ENCODE assay signal across 22 mouse cellular contexts in genomic region chr2:115542401-115543123, GRCm38 (mm10). TPM values are rescaled to one million over a fixed set of nuclear protein-coding genes. Genes with fewer than 3 reads are reported as not detected.
DNase-seq lines count a peak whose midpoint lies in the region; ATAC-seq and TF ChIP-seq lines count a peak whose summit lies in the region.
"Had no signal": no experiment of that assay in that cellular context is flagged by ENCODE, and none has a peak within 500 bp of the region (broad histone marks: within the 10 kb centered on the region; RNA-seq: fewer than 3 reads in every experiment).

No protein-coding gene starts in this region.

- H3K27ac ChIP-seq in kidney, postnatal 0 days = no peak overlapping the region
- no peak overlapping the region for H3K27ac ChIP-seq in embryonic facial prominence, embryonic 14.5 days (replicated peaks; ENCODE audit: low read depth, low read length)
- H3K27ac ChIP-seq in limb, embryonic 13.5 days = no peak overlapping the region
- no peak overlapping the region for H3K27ac ChIP-seq in neural tube, embryonic 15.5 days (replicated peaks)
- H3K27ac ChIP-seq: heart, adult 2 months; hindbrain, postnatal 0 days; midbrain, embryonic 10.5 days; neural tube, embryonic 12.5 days had no signal

- TF ChIP-seq CTCF in kidney, postnatal 0 days (IDR thresholded peaks at IDR 0.05; ENCODE audit: low read depth) = no peak

- WGBS in kidney, postnatal 0 days = 29% methylated on average over 11 of the region's 11 CpGs
- 41% methylated on average over 11 of the region's 11 CpGs for WGBS in embryonic facial prominence, embryonic 14.5 days
- WGBS in limb, embryonic 13.5 days = 16% methylated on average over 11 of the region's 11 CpGs
- 51% methylated on average over 11 of the region's 11 CpGs for WGBS in neural tube, embryonic 15.5 days

- peaks cover 6% of the 10 kb centered on the region; the same call in 1 of the 2 replicates for H3K4me1 ChIP-seq in kidney, postnatal 0 days (replicated peaks; ENCODE audit: insufficient read depth, low read length)
- no peaks in the 10 kb centered on the region for H3K4me1 ChIP-seq in embryonic facial prominence, embryonic 14.5 days (ENCODE audit: control insufficient read depth, insufficient read depth, low read length)
- H3K4me1 ChIP-seq in limb, embryonic 13.5 days = peaks cover 18% of the 10 kb centered on the region
- peaks cover 12% of the 10 kb centered on the region for H3K4me1 ChIP-seq in neural tube, embryonic 15.5 days

- DNase-seq in kidney, postnatal 0 days (ENCODE audit: low spot score) = peak; percentile 64
- no peak for DNase-seq in kidney, adult 18-20 months
- peak; percentile 13 for DNase-seq in embryonic facial prominence, embryonic 14.5 days (ENCODE audit: low spot score)
- no peak for DNase-seq in urinary bladder, postnatal 36 days (ENCODE audit: low spot score in 2 of 2)
- DNase-seq: adrenal gland, adult 8-10 months; cerebellum, adult 8-10 months; gastrocnemius, postnatal 10 days; heart, adult 2 months; heart, postnatal 4 days; kidney, adult 11 months; layer of hippocampus, postnatal 36 days; lung, adult 2 months; right cerebral cortex, postnatal 25 days; thymus, adult 2 months had no signal

- H3K36me3 ChIP-seq in kidney, postnatal 0 days (ENCODE audit: insufficient read depth, low read length) = no peaks in the 10 kb centered on the region
- no peaks in the 10 kb centered on the region for H3K36me3 ChIP-seq in embryonic facial prominence, embryonic 14.5 days (ENCODE audit: control insufficient read depth, insufficient read depth, low read length)
- H3K36me3 ChIP-seq in limb, embryonic 13.5 days = no peaks in the 10 kb centered on the region
- no peaks in the 10 kb centered on the region for H3K36me3 ChIP-seq in neural tube, embryonic 15.5 days
- H3K36me3 ChIP-seq: midbrain, embryonic 10.5 days; neural tube, embryonic 12.5 days had no signal

- H3K4me3 ChIP-seq in kidney, postnatal 0 days (replicated peaks; ENCODE audit: low read depth, low read length) = no peak overlapping the region
- no peak overlapping the region for H3K4me3 ChIP-seq in embryonic facial prominence, embryonic 14.5 days (ENCODE audit: low read depth, low read length)
- H3K4me3 ChIP-seq in limb, embryonic 13.5 days = no peak overlapping the region
- no peak overlapping the region for H3K4me3 ChIP-seq in neural tube, embryonic 15.5 days (replicated peaks)
- H3K4me3 ChIP-seq: heart, adult 2 months; midbrain, embryonic 10.5 days; neural tube, embryonic 12.5 days had no signal

- no peaks in the 10 kb centered on the region for H3K27me3 ChIP-seq in kidney, postnatal 0 days (ENCODE audit: insufficient read depth, low read length)
- H3K27me3 ChIP-seq in embryonic facial prominence, embryonic 14.5 days (replicated peaks; ENCODE audit: control insufficient read depth, insufficient read depth, low read length) = no peaks in the 10 kb centered on the region
- H3K27me3 ChIP-seq in limb, embryonic 13.5 days = 0 out of 2 replicates have a peak, but pooled peaks cover 5% of the 10 kb centered on the region
- H3K27me3 ChIP-seq in neural tube, embryonic 15.5 days (replicated peaks) = peaks cover 3% of the 10 kb centered on the region; the same call in 1 of the 2 replicates
- H3K27me3 ChIP-seq: neural tube, embryonic 12.5 days; Patski had no signal

- H3K9ac ChIP-seq in kidney, postnatal 0 days (ENCODE audit: low read depth, low read length) = no peak overlapping the region
- H3K9ac ChIP-seq in embryonic facial prominence, embryonic 14.5 days (ENCODE audit: low read depth, low read length) = no peak overlapping the region
- H3K9ac ChIP-seq in limb, embryonic 13.5 days = no peak overlapping the region
- H3K9ac ChIP-seq in neural tube, embryonic 15.5 days (replicated peaks) = no peak overlapping the region
- H3K9ac ChIP-seq: neural tube, embryonic 12.5 days had no signal

- peak overlapping the region; percentile 27; the same call in 1 of the 2 replicates for H3K4me2 ChIP-seq in kidney, postnatal 0 days (ENCODE audit: low read length)
- no peak overlapping the region for H3K4me2 ChIP-seq in embryonic facial prominence, embryonic 14.5 days (ENCODE audit: low read depth, low read length)
- H3K4me2 ChIP-seq in limb, embryonic 13.5 days (replicated peaks) = peak overlapping the region; percentile 42
- H3K4me2 ChIP-seq in neural tube, embryonic 15.5 days = no peak overlapping the region
- H3K4me2 ChIP-seq: liver, embryonic 11.5 days; neural tube, embryonic 12.5 days had no signal

- ATAC-seq in kidney, postnatal 0 days (replicated peaks; ENCODE audit: low FRiP score, low read depth) = no peak
- no peak for ATAC-seq in embryonic facial prominence, embryonic 14.5 days (ENCODE audit: low read depth)
- ATAC-seq in limb, embryonic 13.5 days (ENCODE audit: low FRiP score, low read depth) = no peak
- no peak for ATAC-seq in neural tube, embryonic 15.5 days (ENCODE audit: low FRiP score)
- ATAC-seq in megakaryocyte-erythroid progenitor cell, adult 5-6 weeks (replicated peaks; ENCODE audit: low FRiP score, low TSS enrichment, poor library complexity, severe bottlenecking) = no peak
- ATAC-seq: hindbrain, postnatal 0 days; Patski had no signal

- H3K9me3 ChIP-seq in kidney, postnatal 0 days (replicated peaks; ENCODE audit: low read length) = no peaks in the 10 kb centered on the region
- no peaks in the 10 kb centered on the region for H3K9me3 ChIP-seq in embryonic facial prominence, embryonic 14.5 days (ENCODE audit: control insufficient read depth, low read length)
- no peaks in the 10 kb centered on the region for H3K9me3 ChIP-seq in limb, embryonic 13.5 days
- H3K9me3 ChIP-seq in neural tube, embryonic 15.5 days (replicated peaks) = no peaks in the 10 kb centered on the region
- H3K9me3 ChIP-seq: midbrain, embryonic 10.5 days; neural tube, embryonic 12.5 days had no signal

RNA-seq across cellular contexts. Expression of gene BC052040, which starts 39.0 kb away (rescaled TPM):
- 8.2 and 8.8 TPM in 2 replicates for polyA plus RNA-seq in kidney, postnatal 0 days (2015; fragmentation: Nextera tagmentation; extraction: Ambion mirVana)
- polyA plus RNA-seq in embryonic facial prominence, embryonic 14.5 days (2014; fragmentation: Nextera tagmentation; extraction: Ambion mirVana) = 9.8 and 10.6 TPM in 2 replicates
- 9.1 and 9.7 TPM in 2 replicates for polyA plus RNA-seq in limb, embryonic 13.5 days (2015; fragmentation: Nextera tagmentation; extraction: Ambion mirVana)
- polyA plus RNA-seq in neural tube, embryonic 15.5 days (2015; fragmentation: Nextera tagmentation; extraction: Ambion mirVana) = 14.5 and 16.9 TPM in 2 replicates
- total RNA-seq in megakaryocyte-erythroid progenitor cell, adult 5-6 weeks (2014; fragmentation: Nextera tagmentation) = 18.7 and 21.7 TPM in 2 replicates
- total RNA-seq in megakaryocyte-erythroid progenitor cell, adult 5-6 weeks (2017) = 7.9 and 8.5 TPM in 2 replicates

Comparison
In these comparisons a context has a peak if more than half of its experiments do, and no peak if none do; other contexts are left out.
1. DNase-seq: peak in kidney, postnatal 0 days (single experiment) and embryonic facial prominence, embryonic 14.5 days (single experiment); none in kidney, adult 18-20 months (single experiment) and urinary bladder, postnatal 36 days (0 of 2).
2. H3K4me2 ChIP-seq: peak in kidney, postnatal 0 days (single experiment) and limb, embryonic 13.5 days (single experiment); none in embryonic facial prominence, embryonic 14.5 days (single experiment) and neural tube, embryonic 15.5 days (single experiment).